Mouse (Mus musculus) liver, postnatal 0 days (tissue): Measurements from ENCODE around the gene Dars2. TPM values are rescaled to one million over a fixed set of nuclear protein-coding genes. Genes with fewer than 3 reads are reported as not detected.

Source experiments
- ATAC-seq: fragments of 200-750 bp; cut with Nextera tagmentation; 2 replicates; pipeline ENCODE4 v1.8.0; 2017; ENCODE audit warnings: mild to moderate bottlenecking, moderate library complexity
- DNase-seq: peaks from one replicate; pipeline ENCODE4 v3.0.0-alpha.2; 2016
- H3K27ac ChIP-seq: fragments of 300-500 bp; sonication (generic); 2 replicates; pipeline ENCODE4 v1.5.1; 2014; ENCODE audit warnings: antibody characterized with exemption, moderate library complexity, mild to moderate bottlenecking, low read depth
- H3K27me3 ChIP-seq: fragments of 300-500 bp; sonication (generic); 2 replicates; pipeline ENCODE4 v1.6.1; 2014; ENCODE audit warnings: low read length, control low read depth, mixed read lengths; ENCODE audit not compliant: insufficient read depth
- H3K36me3 ChIP-seq: fragments of 300-500 bp; sonication (generic); replicated peaks from 2 replicates; pipeline ENCODE4 v1.6.1; 2014; ENCODE audit warnings: mild to moderate bottlenecking, control low read depth, low read length, moderate library complexity, mixed read lengths; ENCODE audit not compliant: insufficient read depth
- H3K4me1 ChIP-seq: fragments of 300-500 bp; sonication (generic); 2 replicates; pipeline ENCODE4 v1.6.1; 2014; ENCODE audit warnings: antibody characterized with exemption, mild to moderate bottlenecking, control low read depth; ENCODE audit not compliant: insufficient read depth
- H3K4me2 ChIP-seq: fragments of 300-500 bp; sonication (generic); 2 replicates; pipeline ENCODE4 v1.6.1; 2014; ENCODE audit warnings: low read depth, mild to moderate bottlenecking, low read length, moderate library complexity, mixed read lengths
- H3K4me3 ChIP-seq: fragments of 300-500 bp; sonication (generic); 2 replicates; pipeline ENCODE4 v1.5.1; 2014; ENCODE audit warnings: low read depth, low read length
- H3K9ac ChIP-seq: fragments of 300-500 bp; sonication (generic); replicated peaks from 2 replicates; pipeline ENCODE4 v1.6.1; 2014; ENCODE audit warnings: mild to moderate bottlenecking, moderate library complexity
- H3K9me3 ChIP-seq: fragments of 300-500 bp; sonication (generic); 2 replicates; pipeline ENCODE4 v1.6.1; 2016; ENCODE audit warnings: mild to moderate bottlenecking, control low read depth, low read length, mixed read lengths
- CTCF ChIP-seq: sonication (generic); IDR thresholded peaks from 2 replicates; pipeline ENCODE4 v1.5.1; 2016; ENCODE audit warnings: antibody characterized with exemption, low read depth
- EP300 ChIP-seq: IDR thresholded peaks from 2 replicates; pipeline ENCODE4 v1.6.1; 2016; ENCODE audit warnings: antibody characterized with exemption, low read depth, mild to moderate bottlenecking
- WGBS: fragments of 180-500 bp; shearing (Covaris S2); extraction: QIAGEN DNeasy Blood & Tissue Kit; methylation state at CpG from one replicate; pipeline ENCODE4 v1.1.7; 2014; ENCODE audit not compliant: insufficient replicate concordance; 5-methylcytosine and 5-hydroxymethylcytosine counted together
- polyA plus RNA-seq: library from polyadenylated mRNA; unstranded; fragments of >200 nt; fragmentation: Nextera tagmentation; extraction: Ambion mirVana; gene quantifications from 2 replicates; pipeline ENCODE4 v1.2.1, GENCODE M21; 2015

Gene Dars2
- polyA plus RNA-seq, 1 experiment from 2014 or later: 16.2 TPM

GRCm38 (mm10) chr1:160993851-160994250 is 76.6 kb downstream of the Dars2 start:
- WGBS: 66% methylated on average over 6 of the region's 6 CpGs
- no peak for DNase-seq
- no peak for ATAC-seq
- H3K27me3 ChIP-seq: no peaks in the 10 kb centered on the region
- no peak overlapping the region for H3K4me3 ChIP-seq
- no peak overlapping the region for H3K9ac ChIP-seq
- H3K4me1 ChIP-seq: no peaks in the 10 kb centered on the region; the same call in 1 of the 2 replicates
- TF ChIP-seq CTCF: no peak
- TF ChIP-seq EP300: no peak
- H3K4me2 ChIP-seq: no peak overlapping the region
- no peaks in the 10 kb centered on the region for H3K9me3 ChIP-seq
- H3K36me3 ChIP-seq: peaks cover 27% of the 10 kb centered on the region
- no peak overlapping the region for H3K27ac ChIP-seq

Other genes with a start within 250 kb of the Dars2 start
- 2.5 and 2.6 TPM in 2 replicates for gene Rc3h1, start 164.2 kb downstream of the Dars2 start, polyA plus RNA-seq
- 3,100 and 3,165 TPM in 2 replicates for gene Serpinc1, start 92.1 kb downstream of the Dars2 start, polyA plus RNA-seq
- gene Zbtb37, start 35.8 kb downstream of the Dars2 start, polyA plus RNA-seq: 2.0 and 2.3 TPM in 2 replicates
- 19.5 and 20.2 TPM in 2 replicates for gene Cenpl, start 55 bp upstream of the Dars2 start, polyA plus RNA-seq
- gene Klhl20, start 60.9 kb upstream of the Dars2 start, polyA plus RNA-seq: 3.6 and 3.9 TPM in 2 replicates
- not detected in 2 replicates for gene Ankrd45, start 72.0 kb upstream of the Dars2 start, polyA plus RNA-seq
- not detected in 2 replicates for gene Tex50, start 88.7 kb upstream of the Dars2 start, polyA plus RNA-seq
- gene Prdx6, start 180.6 kb upstream of the Dars2 start, polyA plus RNA-seq: 516 and 560 TPM in 2 replicates